Mouse (Mus musculus) ZHBTc4 (cell line): ENCODE results near the gene Eif4g1.
"Not testable (repeated sequence)": the region's sequence is repeated elsewhere in the genome, so short reads cannot be mapped to it uniquely, and the experiment has no call there.

ENCODE experiments used
- DNase-seq: peaks from one replicate; pipeline ENCODE4 v3.0.0-alpha.2; 2011; ENCODE audit warnings: low read depth, low spot score

The Eif4g1 gene

DNA sequence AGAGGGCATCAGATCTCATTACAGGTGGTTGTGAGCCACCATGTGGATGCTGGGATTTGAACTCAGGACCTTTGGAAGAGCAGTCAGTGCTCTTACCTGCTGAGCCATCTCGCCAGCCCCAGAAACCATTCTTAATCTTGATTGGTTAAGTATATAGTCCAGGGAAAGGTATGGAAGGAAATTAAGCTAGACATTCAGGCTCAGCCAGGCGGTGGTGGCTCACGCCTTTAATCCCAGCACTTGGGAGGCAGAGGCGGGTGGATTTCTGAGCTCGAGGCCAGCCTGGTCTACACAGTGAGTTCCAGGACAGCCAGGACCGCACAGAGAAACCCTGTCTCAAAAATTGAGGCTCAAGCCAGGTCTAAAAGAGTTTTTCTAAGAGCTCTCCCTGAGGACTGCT is at the start of gene Eif4g1:
Eif4g1 (plus strand) TSS at position 301 of the 400 bp plus-strand sequence.
- DNase-seq = not testable (repeated sequence)

DNA sequence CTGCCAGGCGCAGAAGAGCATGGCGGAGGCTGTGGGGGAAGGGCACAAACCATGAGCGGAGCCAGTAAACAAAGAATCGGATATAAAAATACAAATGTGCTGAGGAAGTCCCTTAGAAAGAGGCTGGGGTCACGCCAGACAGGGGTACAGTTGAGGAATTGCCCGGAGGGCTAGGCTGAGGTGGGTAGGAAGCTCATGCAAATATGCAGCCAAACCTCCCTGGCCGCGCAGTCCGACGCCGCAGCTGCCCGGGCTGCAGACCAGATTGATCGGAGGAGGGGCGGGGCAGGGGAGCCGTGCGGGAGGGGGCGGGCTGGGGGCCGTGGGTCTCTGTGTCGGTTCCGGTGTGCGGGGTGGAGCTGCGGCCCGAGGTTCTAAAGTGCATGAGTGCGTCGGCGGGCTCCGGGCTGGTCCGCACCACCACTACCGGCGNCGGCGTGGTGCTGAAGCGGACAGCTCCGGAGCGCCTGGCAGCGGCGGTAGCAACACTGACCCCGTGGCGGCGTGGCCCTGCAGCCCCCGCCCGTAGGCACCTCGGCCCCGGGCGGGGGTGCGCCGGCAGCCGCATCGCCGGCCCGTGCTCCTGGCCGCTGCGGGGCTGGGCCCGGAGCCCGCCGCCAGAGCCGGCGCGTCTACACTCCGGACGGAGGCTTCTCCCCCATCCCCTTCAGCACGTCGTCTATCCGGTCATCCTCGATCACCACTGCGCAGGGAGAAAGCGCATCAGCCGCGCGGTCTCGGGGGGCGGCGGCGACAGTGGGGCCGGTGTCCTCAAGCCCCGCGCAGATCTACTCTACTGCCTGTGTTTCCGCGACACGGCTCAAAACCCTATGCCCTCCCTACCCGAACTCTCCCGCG is 48.3 kb upstream of the Eif4g1 start:
- DNase-seq = peak; percentile 70

- DNase-seq = peak; percentile 25
These were observed 47.7 kb upstream of the Eif4g1 start for GRCm38 (mm10) chr16:20620399-20620735.

- DNase-seq = peak; percentile 49
These were observed 47.3 kb upstream of the Eif4g1 start for GRCm38 (mm10) chr16:20620751-20621190.

- peak; percentile 60 for DNase-seq
These were observed 46.7 kb upstream of the Eif4g1 start, which contains the start of gene Camk2n2 for GRCm38 (mm10) chr16:20621191-20621990. Gene Camk2n2, minus strand, starts transcription at chr16:20621287.

GRCm38 (mm10) chr16:20621991-20622685 is 46.0 kb upstream of the Eif4g1 start:
- peak; percentile 88 for DNase-seq

- no peak for DNase-seq
These were observed 44.9 kb upstream of the Eif4g1 start for GRCm38 (mm10) chr16:20623211-20623610.

- DNase-seq = no peak
These were observed 39.2 kb upstream of the Eif4g1 start for GRCm38 (mm10) chr16:20628871-20629391.

- peak; percentile 58 for DNase-seq
These were observed 38.1 kb upstream of the Eif4g1 start, which contains the start of gene Ece2 for GRCm38 (mm10) chr16:20629731-20630634. Gene Ece2, plus strand, starts transcription at chr16:20629828.

DNA sequence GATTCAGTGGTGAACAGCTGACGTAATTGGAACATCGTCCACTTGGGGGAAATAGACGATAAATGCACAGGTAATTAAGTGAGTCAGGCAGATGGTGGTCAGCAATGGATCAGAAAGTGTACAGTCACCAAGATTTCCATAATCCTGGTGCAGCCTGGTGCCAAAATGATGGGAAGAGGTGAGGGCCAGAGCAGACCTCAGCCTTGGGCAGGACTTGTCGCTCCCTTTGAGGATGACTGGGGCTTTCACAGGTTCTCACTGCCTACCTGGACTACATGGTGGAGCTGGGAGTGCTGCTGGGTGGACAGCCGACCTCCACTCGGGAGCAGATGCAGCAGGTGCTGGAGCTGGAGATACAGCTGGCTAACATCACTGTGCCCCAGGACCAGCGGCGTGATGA is 30.7 kb upstream of the Eif4g1 start:
- DNase-seq = no peak

- no peak for DNase-seq
These were observed 29.7 kb upstream of the Eif4g1 start for GRCm38 (mm10) chr16:20638367-20638766.

DNA sequence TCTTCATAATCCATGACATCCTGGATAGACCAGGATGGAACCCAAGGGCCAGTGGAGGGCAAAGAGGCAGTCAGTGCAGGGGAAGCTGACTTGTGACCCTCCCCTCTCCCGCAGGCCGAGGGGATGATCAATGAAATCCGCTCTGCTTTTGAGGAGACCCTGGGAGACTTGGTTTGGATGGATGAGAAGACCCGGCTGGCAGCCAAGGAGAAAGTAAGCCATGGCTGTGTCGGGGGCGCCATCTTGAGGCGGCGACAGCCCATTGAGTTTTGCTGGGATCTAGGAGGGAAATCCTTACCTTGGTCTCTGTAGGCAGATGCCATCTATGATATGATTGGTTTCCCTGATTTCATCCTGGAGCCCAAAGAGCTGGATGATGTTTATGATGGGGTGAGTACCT is 26.0 kb upstream of the Eif4g1 start:
- DNase-seq = peak; percentile 72

GRCm38 (mm10) chr16:20643911-20644310 is 24.2 kb upstream of the Eif4g1 start:
- DNase-seq = no peak

DNA sequence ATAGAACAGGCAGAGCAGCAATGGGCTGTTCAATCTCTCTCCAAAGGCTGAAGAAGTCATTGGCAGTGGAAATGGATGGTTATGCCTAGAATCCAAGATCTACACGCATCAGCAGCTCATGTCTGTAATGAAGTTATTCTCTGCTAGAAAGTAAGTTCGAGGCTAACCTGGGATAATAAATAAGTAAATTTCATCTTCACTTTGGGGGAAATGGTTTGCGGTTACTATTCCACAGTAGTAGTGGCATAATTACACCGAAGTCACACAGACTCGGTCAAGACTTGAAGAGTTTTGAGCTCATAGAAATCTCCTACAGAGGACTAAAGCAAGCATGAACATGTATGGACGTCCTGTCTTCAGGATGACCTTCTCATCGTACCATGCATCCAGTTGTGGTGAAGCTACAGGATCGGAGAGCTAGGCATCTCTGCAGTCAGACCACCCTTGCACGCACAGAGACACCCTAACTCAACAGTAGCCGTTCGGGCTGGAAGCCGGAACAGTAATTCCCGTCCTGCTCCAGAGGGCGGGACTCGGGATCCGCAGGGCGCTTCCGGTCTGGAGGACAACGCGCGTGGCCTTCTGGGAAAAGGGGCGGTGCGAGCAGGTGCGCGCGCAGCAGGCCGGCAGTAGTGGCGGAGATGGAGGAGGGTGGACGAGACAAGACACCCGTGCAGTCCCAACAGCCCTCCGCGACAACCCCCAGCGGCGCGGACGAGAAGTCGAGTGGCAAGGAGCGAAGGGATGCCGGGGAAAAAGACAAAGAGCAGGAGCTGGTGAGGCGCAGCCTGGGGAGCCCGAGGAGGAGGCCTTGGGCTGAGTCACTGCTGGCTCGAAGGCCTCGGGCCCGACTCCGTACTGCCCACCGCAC is 16.8 kb upstream of the Eif4g1 start, which contains the start of gene Psmd2:
Psmd2 (plus strand) TSS at position 577 of the 871 bp plus-strand sequence.
- peak; percentile 98 for DNase-seq

DNA sequence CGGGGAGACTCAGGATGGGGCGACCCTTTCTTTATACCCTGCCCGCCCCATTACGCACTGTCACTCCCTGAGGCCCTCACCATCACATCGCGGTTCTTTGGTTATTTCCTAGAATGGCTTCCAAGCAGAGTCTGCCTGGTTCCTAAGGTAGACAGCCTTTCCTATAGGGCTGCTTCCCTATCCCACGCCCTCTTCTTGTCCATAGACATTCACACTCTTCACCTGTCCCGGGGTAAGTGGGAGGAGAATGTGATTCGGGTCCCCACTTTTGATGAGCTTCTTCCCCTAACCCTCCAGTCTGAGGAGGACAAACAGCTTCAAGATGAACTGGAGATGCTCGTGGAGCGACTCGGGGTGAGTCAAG is 16.2 kb upstream of the Eif4g1 start:
- DNase-seq = no peak

GRCm38 (mm10) chr16:20653315-20653714 is 14.8 kb upstream of the Eif4g1 start:
- DNase-seq = no peak

GRCm38 (mm10) chr16:20657661-20658060 is 10.5 kb upstream of the Eif4g1 start:
- DNase-seq = no peak

- no peak for DNase-seq
These were observed 2.2 kb downstream of the Eif4g1 start for GRCm38 (mm10) chr16:20670291-20670690.

GRCm38 (mm10) chr16:20671886-20672285 is 3.8 kb downstream of the Eif4g1 start:
- peak; percentile 68 for DNase-seq
